Mouse (Mus musculus): Measurements from ENCODE around the gene 2010300C02Rik. TPM values are rescaled to one million over a fixed set of nuclear protein-coding genes. Genes with fewer than 3 reads are reported as not detected.
A peak's percentile ranks its signal among the peaks of the same experiment; 100 is the strongest.

The 2010300C02Rik gene
- polyA plus RNA-seq, 1 experiment from 2014 or later, result 2.5 TPM

DNA sequence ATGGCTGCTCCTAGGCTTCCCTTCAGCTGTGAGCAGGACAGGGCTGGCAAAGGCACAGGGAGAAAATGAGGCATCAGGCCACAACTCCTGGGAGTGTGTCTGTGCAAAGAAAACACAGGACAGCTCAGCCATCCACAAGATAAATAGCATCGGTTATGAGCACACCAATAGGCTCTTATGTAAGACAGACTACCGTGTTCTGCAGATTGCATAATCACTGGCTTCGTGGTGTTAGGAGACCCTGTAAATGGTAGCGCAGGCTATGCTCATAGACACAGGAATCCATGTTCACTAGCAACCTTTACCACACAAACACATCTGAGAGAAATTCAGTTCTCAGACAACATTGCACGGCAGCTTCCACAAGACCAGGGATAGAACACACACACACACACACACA lies 56.3 kb downstream of the 2010300C02Rik start:
- Histone ChIP-seq H3K36me3 (replicated peaks; ENCODE audit: control insufficient read depth, insufficient read depth) (no peaks in the 10 kb centered on the region), H3K9ac (no peak overlapping the region), H3K27ac (no peak overlapping the region), H3K4me1 (replicated peaks; ENCODE audit: control insufficient read depth, insufficient read depth, low read length) (no peaks in the 10 kb centered on the region), H3K4me2 (replicated peaks) (no peak overlapping the region), H3K4me3 (replicated peaks; ENCODE audit: low read length) (no peak overlapping the region), H3K9me3 (ENCODE audit: control insufficient read depth, low read length) (no peaks in the 10 kb centered on the region), H3K27me3 (ENCODE audit: control insufficient read depth, insufficient read depth, low read length) (no peaks in the 10 kb centered on the region)
- DNase-seq (ENCODE audit: low spot score) (no peak), ATAC-seq (ENCODE audit: low FRiP score) (no peak)
- 79% methylated on average over 5 of the region's 5 CpGs for WGBS

DNA sequence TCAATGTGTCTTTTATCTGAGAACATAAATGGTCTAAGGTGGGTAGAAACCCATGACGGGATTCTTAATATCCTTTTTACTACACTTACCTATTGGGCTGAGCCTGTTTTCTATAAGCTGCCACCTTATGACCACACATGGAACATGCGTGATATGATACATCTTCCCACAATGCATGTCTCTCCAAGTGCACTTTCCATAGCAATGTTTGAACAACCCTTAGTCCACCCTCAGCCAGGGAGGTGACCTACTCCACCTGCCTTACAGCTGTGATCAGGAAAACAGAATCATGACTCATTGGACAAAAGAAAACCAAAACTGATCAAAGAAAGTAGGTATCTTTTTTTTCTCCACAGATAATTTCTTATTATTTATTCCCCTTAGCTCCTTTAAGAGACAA lies 63.9 kb downstream of the 2010300C02Rik start:
- Histone ChIP-seq H3K4me3 (replicated peaks; ENCODE audit: low read length) (no peak overlapping the region), H3K4me1 (replicated peaks; ENCODE audit: control insufficient read depth, insufficient read depth, low read length) (no peaks in the 10 kb centered on the region), H3K36me3 (replicated peaks; ENCODE audit: control insufficient read depth, insufficient read depth) (no peaks in the 10 kb centered on the region), H3K9ac (no peak overlapping the region), H3K4me2 (replicated peaks) (no peak overlapping the region), H3K27me3 (ENCODE audit: control insufficient read depth, insufficient read depth, low read length) (no peaks in the 10 kb centered on the region), H3K27ac (no peak overlapping the region), H3K9me3 (ENCODE audit: control insufficient read depth, low read length) (0 out of 2 replicates have a peak, but pooled peaks cover 4% of the 10 kb centered on the region)
- no peak for DNase-seq (ENCODE audit: low spot score)
- no peak for ATAC-seq (ENCODE audit: low FRiP score)
- WGBS, result 88% methylated on average over 2 of the region's 2 CpGs

DNA sequence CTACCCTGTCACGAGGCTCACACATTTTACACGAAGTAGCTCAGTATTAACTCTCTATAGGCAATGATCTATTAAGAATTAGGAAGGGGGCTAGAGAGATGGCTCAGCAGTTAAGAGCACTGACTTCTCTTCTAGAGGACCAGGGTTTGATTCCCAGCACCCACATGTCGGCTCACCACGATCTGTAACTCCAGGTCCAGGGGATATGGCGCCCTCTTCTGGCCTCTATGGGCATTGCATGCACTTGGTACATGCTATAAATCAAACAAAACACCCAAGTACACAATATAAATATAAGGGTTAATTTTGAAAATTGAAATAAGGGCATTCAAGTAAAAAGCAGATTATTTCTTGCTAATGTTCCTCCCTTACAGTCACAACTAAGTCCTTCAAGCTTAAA lies 65.9 kb downstream of the 2010300C02Rik start:
- Histone ChIP-seq H3K27me3 (ENCODE audit: control insufficient read depth, insufficient read depth, low read length) (no peaks in the 10 kb centered on the region), H3K4me1 (replicated peaks; ENCODE audit: control insufficient read depth, insufficient read depth, low read length) (no peaks in the 10 kb centered on the region), H3K9me3 (ENCODE audit: control insufficient read depth, low read length) (0 out of 2 replicates have a peak, but pooled peaks cover 4% of the 10 kb centered on the region), H3K36me3 (replicated peaks; ENCODE audit: control insufficient read depth, insufficient read depth) (no peaks in the 10 kb centered on the region), H3K9ac (no peak overlapping the region), H3K4me2 (replicated peaks) (no peak overlapping the region), H3K27ac (no peak overlapping the region), H3K4me3 (replicated peaks; ENCODE audit: low read length) (no peak overlapping the region)
- ATAC-seq (ENCODE audit: low FRiP score) (no peak), DNase-seq (ENCODE audit: low spot score) (no peak)
- 78% methylated on average over 5 of the region's 5 CpGs for WGBS

DNA sequence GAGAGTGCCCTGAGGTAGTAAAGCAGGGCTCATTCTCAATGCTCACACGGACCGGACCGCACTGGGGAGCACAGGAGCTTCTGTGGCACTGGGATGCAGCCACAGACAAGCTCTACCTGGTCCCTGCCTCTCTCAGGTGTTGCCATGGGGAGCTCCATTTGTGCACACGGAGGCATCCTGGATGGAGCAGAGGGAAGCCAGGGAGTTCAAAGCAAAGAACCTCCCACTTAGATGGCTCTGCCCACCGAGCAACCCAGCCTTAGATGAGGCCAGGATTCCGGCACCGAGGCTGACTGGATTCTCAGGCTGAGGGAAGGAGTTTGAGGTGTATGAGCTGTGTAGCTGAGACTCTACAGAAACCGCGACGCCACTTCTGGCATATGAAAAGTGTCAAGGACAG lies 72.8 kb downstream of the 2010300C02Rik start:
- DNase-seq (ENCODE audit: low spot score) (no peak), ATAC-seq (ENCODE audit: low FRiP score) (no peak)
- Histone ChIP-seq H3K4me3 (replicated peaks; ENCODE audit: low read length) (no peak overlapping the region), H3K9ac (no peak overlapping the region), H3K27me3 (ENCODE audit: control insufficient read depth, insufficient read depth, low read length) (no peaks in the 10 kb centered on the region), H3K4me1 (replicated peaks; ENCODE audit: control insufficient read depth, insufficient read depth, low read length) (no peaks in the 10 kb centered on the region), H3K9me3 (ENCODE audit: control insufficient read depth, low read length) (no peaks in the 10 kb centered on the region), H3K36me3 (replicated peaks; ENCODE audit: control insufficient read depth, insufficient read depth) (no peaks in the 10 kb centered on the region), H3K4me2 (replicated peaks) (no peak overlapping the region), H3K27ac (no peak overlapping the region)
- WGBS, result 90% methylated on average over 10 of the region's 10 CpGs

DNA sequence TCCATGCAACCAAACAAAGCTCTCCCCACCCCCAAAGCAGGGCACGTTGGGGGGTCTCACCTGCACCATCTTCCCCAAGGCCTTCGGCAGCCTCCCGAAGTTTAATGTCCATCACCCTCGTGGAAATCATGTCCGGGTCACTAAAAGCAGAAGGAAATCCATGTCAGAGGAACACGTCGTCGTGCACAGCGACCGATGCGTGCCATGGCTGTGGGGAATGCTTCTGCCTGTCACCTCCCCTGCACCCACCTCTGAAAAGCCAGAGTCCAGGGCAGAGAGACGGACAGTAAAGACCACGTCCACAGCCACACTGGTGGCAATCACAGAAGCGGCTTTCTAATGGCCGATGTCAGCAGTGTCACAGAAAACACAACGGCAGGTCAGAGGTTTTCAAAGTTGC lies 75.4 kb downstream of the 2010300C02Rik start:
- H3K4me3 ChIP-seq (replicated peaks; ENCODE audit: low read length), result no peak overlapping the region
- DNase-seq (ENCODE audit: low spot score) (no peak), ATAC-seq (ENCODE audit: low FRiP score) (no peak)
- no peaks in the 10 kb centered on the region for H3K27me3 ChIP-seq (ENCODE audit: control insufficient read depth, insufficient read depth, low read length)
- no peak overlapping the region for H3K9ac ChIP-seq
- no peaks in the 10 kb centered on the region for H3K36me3 ChIP-seq (replicated peaks; ENCODE audit: control insufficient read depth, insufficient read depth)
- H3K4me2 ChIP-seq (replicated peaks), result no peak overlapping the region
- no peak overlapping the region for H3K27ac ChIP-seq
- H3K9me3 ChIP-seq (ENCODE audit: control insufficient read depth, low read length), result no peaks in the 10 kb centered on the region
- WGBS, result 93% methylated on average over 16 of the region's 16 CpGs
- no peaks in the 10 kb centered on the region for H3K4me1 ChIP-seq (replicated peaks; ENCODE audit: control insufficient read depth, insufficient read depth, low read length)

DNA sequence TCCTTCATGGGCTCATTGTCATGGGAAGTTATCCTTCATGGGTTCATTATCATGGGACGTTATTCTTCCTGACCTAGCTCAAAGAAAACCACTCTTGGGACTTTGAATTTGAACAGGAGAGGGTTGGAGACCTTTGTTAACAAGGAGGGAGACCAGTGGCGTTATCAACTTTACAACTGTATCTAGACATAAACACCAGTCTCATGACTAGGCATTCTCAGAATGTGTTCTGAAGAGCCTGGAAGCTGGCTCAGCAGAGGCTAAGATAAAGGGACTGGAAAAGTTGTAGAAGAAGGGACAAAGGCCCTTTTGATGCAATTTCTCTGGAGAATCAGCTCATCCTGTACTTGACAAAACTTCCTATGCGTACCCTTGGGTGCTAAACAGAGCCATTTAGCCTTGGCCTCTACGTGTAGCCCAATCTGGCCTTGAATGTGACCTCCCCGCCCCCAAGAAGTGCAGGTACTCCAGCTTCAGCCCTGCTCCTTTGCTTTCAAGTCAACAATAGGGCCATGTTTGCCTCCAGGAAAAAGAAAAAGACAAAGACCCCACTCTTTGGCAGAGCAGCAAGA lies 76.0 kb downstream of the 2010300C02Rik start:
- no peaks in the 10 kb centered on the region for H3K4me1 ChIP-seq (replicated peaks; ENCODE audit: control insufficient read depth, insufficient read depth, low read length)
- WGBS, result 81% methylated on average over 5 of the region's 5 CpGs
- H3K4me2 ChIP-seq (replicated peaks), result no peak overlapping the region
- H3K27me3 ChIP-seq (ENCODE audit: control insufficient read depth, insufficient read depth, low read length), result no peaks in the 10 kb centered on the region
- no peak overlapping the region for H3K27ac ChIP-seq
- no peak overlapping the region for H3K4me3 ChIP-seq (replicated peaks; ENCODE audit: low read length)
- DNase-seq (ENCODE audit: low spot score) (no peak), ATAC-seq (ENCODE audit: low FRiP score) (no peak)
- no peak overlapping the region for H3K9ac ChIP-seq
- no peaks in the 10 kb centered on the region for H3K36me3 ChIP-seq (replicated peaks; ENCODE audit: control insufficient read depth, insufficient read depth)
- H3K9me3 ChIP-seq (ENCODE audit: control insufficient read depth, low read length), result no peaks in the 10 kb centered on the region

DNA sequence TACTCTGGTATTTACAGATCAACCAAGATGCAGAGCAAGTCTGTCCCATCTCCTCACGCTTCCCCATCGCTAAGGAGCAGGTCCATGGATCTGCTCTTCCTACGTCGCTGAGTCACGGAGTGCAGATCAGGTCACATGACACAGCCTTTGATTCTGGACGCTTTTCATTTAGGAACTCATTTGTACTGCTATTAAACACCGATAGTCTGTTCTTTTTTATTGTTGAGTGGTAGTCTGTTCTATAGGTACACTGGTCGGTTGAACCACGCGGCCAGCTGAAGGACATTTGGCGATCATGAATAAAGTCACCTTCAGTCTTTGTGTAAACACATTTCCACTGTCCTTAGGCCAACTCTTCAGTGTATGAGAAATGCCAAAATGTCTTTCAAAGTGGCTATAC lies 78.5 kb downstream of the 2010300C02Rik start:
- WGBS, result 89% methylated on average over 11 of the region's 11 CpGs
- Histone ChIP-seq H3K4me2 (replicated peaks) (no peak overlapping the region), H3K27ac (no peak overlapping the region), H3K9ac (no peak overlapping the region), H3K27me3 (ENCODE audit: control insufficient read depth, insufficient read depth, low read length) (no peaks in the 10 kb centered on the region), H3K4me1 (replicated peaks; ENCODE audit: control insufficient read depth, insufficient read depth, low read length) (no peaks in the 10 kb centered on the region), H3K4me3 (replicated peaks; ENCODE audit: low read length) (no peak overlapping the region), H3K36me3 (replicated peaks; ENCODE audit: control insufficient read depth, insufficient read depth) (no peaks in the 10 kb centered on the region), H3K9me3 (ENCODE audit: control insufficient read depth, low read length) (no peaks in the 10 kb centered on the region)
- ATAC-seq (ENCODE audit: low FRiP score) (no peak), DNase-seq (ENCODE audit: low spot score) (no peak)

DNA sequence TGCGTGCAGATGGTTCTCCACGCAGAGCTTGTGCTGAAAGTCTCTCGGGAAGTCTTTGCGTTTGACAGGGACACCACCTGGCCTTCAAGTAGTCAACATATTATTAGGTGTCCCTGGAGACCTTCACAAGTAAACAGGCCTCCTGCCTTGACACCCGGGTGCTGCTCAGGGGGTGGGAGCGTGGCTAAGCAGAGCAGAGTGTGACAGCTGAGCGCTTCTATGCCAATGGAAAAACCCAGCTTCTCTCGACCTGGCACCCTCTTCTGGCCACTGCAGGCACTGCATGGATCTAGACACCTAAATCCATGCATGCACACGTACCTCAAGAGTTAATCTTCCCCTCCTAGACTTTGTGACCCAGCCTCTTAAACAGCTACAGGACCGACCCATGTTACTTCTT lies 80.8 kb downstream of the 2010300C02Rik start:
- H3K4me1 ChIP-seq (replicated peaks; ENCODE audit: control insufficient read depth, insufficient read depth, low read length), result no peaks in the 10 kb centered on the region
- H3K9me3 ChIP-seq (ENCODE audit: control insufficient read depth, low read length), result no peaks in the 10 kb centered on the region
- H3K4me3 ChIP-seq (replicated peaks; ENCODE audit: low read length), result no peak overlapping the region
- 16% methylated on average over 10 of the region's 10 CpGs for WGBS
- no peak overlapping the region; the same call in 1 of the 2 replicates for H3K9ac ChIP-seq
- H3K27me3 ChIP-seq (ENCODE audit: control insufficient read depth, insufficient read depth, low read length), result no peaks in the 10 kb centered on the region
- peak overlapping the region; percentile 37 for H3K4me2 ChIP-seq (replicated peaks)
- ATAC-seq (ENCODE audit: low FRiP score) (peak; percentile 60; the same call in 1 of the 2 replicates), DNase-seq (ENCODE audit: low spot score) (peak; percentile 79)
- H3K36me3 ChIP-seq (replicated peaks; ENCODE audit: control insufficient read depth, insufficient read depth), result no peaks in the 10 kb centered on the region
- no peak overlapping the region for H3K27ac ChIP-seq

DNA sequence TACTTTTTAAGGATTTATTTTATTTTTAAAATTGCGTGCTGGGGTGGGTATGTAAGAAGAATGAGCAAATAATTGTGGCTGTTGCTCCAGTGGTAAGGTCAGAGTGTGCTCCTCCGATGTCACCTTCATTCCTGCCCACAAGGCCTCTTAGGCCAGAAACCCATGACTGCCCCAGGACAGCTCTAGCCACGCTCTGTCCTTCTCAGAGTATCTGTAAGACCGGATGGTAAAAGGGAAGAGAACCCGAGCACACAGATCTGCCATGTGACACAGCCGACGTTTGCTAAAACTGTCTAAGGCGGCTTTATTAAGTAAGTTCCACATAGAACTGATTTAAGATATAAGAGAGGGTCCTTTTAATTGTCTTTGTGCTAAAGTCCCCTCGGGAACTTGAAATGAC lies 81.3 kb downstream of the 2010300C02Rik start:
- no peak overlapping the region; the same call in 1 of the 2 replicates for H3K9ac ChIP-seq

DNA sequence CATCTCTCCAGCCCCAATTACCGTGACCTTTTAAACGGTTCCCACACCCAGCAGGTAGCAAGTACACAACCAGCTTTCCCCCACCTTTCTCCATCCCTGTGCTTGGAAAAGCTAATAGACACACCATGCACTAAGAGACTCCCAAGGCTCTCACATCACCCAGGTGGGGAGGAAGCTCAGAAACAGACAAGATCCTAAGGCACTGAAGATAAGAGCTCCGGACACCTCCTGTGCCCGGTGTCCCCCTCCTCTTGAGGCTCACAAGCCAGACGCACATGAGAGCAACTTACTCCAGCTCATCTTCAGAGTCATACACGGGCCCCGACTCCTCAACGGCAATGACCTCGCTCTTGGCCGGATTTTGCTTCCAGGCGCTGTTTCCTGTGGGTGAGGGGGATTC lies 82.3 kb downstream of the 2010300C02Rik start:
- Histone ChIP-seq H3K9ac (no peak overlapping the region), H3K36me3 (replicated peaks; ENCODE audit: control insufficient read depth, insufficient read depth) (no peaks in the 10 kb centered on the region), H3K4me2 (replicated peaks) (no peak overlapping the region), H3K4me1 (replicated peaks; ENCODE audit: control insufficient read depth, insufficient read depth, low read length) (no peaks in the 10 kb centered on the region), H3K27me3 (ENCODE audit: control insufficient read depth, insufficient read depth, low read length) (no peaks in the 10 kb centered on the region), H3K4me3 (replicated peaks; ENCODE audit: low read length) (no peak overlapping the region), H3K9me3 (ENCODE audit: control insufficient read depth, low read length) (no peaks in the 10 kb centered on the region), H3K27ac (no peak overlapping the region)
- ATAC-seq (ENCODE audit: low FRiP score) (no peak), DNase-seq (ENCODE audit: low spot score) (no peak)
- WGBS, result 78% methylated on average over 11 of the region's 11 CpGs

More for the DNA sequence above, 81.3 kb downstream of the 2010300C02Rik start:
- DNase-seq (ENCODE audit: low spot score), result no peak
- H3K27me3 ChIP-seq (ENCODE audit: control insufficient read depth, insufficient read depth, low read length), result no peaks in the 10 kb centered on the region
- no peaks in the 10 kb centered on the region for H3K9me3 ChIP-seq (ENCODE audit: control insufficient read depth, low read length)
- no peaks in the 10 kb centered on the region for H3K36me3 ChIP-seq (replicated peaks; ENCODE audit: control insufficient read depth, insufficient read depth)
- 84% methylated on average over 9 of the region's 9 CpGs for WGBS
- no peak overlapping the region for H3K27ac ChIP-seq
- H3K4me2 ChIP-seq (replicated peaks), result peak overlapping the region; percentile 37; the same call in 1 of the 2 replicates
- no peak overlapping the region for H3K4me3 ChIP-seq (replicated peaks; ENCODE audit: low read length)
- ATAC-seq (ENCODE audit: low FRiP score), result no peak
- H3K4me1 ChIP-seq (replicated peaks; ENCODE audit: control insufficient read depth, insufficient read depth, low read length), result no peaks in the 10 kb centered on the region
